Mouse (Mus musculus): ENCODE data around the gene Stip1.

- no peak for TF ChIP-seq CTCF (IDR thresholded peaks at IDR 0.05; ENCODE audit: low read depth)
- TF ChIP-seq EP300 (IDR thresholded peaks at IDR 0.05; ENCODE audit: low read depth), result no peak
These were observed 25.8 kb downstream of the Stip1 start for GRCm38 (mm10) chr19:7013984-7014383.
